Mouse (Mus musculus): ENCODE results near the gene Alkbh1. TPM values are rescaled to one million over a fixed set of nuclear protein-coding genes. Genes with fewer than 3 reads are reported as not detected.
"Not testable (repeated sequence)": the region's sequence is repeated elsewhere in the genome, so short reads cannot be mapped to it uniquely, and the experiment has no call there.

Gene Alkbh1
- 63.7 and 75.6 TPM in 2 replicates for polyA plus RNA-seq (2014; fragmentation: Nextera tagmentation; extraction: Ambion mirVana)

GRCm38 (mm10) chr12:87443700-87444122 lies at the start of gene Alkbh1, which contains the start of gene Slirp:
Gene Alkbh1 (minus strand): TSS chr12:87444017.
Gene Slirp (plus strand): TSS chr12:87443896.
- peaks cover 15% of the 10 kb centered on the region for H3K4me1 ChIP-seq (ENCODE audit: control insufficient read depth, insufficient read depth, low read length)
- H3K9ac ChIP-seq (ENCODE audit: low read depth, low read length) = peak within 1 kb of the TSS; percentile 97
- H3K27me3 ChIP-seq (ENCODE audit: control insufficient read depth, insufficient read depth, low read length) = no peaks in the 10 kb centered on the region
- H3K4me3 ChIP-seq (ENCODE audit: low read length) = peak within 1 kb of the TSS; percentile 100
- H3K36me3 ChIP-seq (ENCODE audit: control insufficient read depth, insufficient read depth, low read length) = peaks cover 56% of the 10 kb centered on the region
- H3K9me3 ChIP-seq (ENCODE audit: control insufficient read depth, low read length) = no peaks in the 10 kb centered on the region
- H3K4me2 ChIP-seq (replicated peaks; ENCODE audit: low read depth, low read length) = peak within 1 kb of the TSS; percentile 73
- whole genome bisulfite sequencing = under 1% methylated on average over 28 of the region's 28 CpGs
- peak; percentile 94 for ATAC-seq (ENCODE audit: low FRiP score, low TSS enrichment)
- H3K27ac ChIP-seq (ENCODE audit: low read depth, low read length) = peak within 1 kb of the TSS; percentile 89

GRCm38 (mm10) chr12:87488683-87489082 lies 44.9 kb upstream of the Alkbh1 start:
- 73% methylated on average over 2 of the region's 2 CpGs for WGBS
- H3K4me3 ChIP-seq (ENCODE audit: low read length); H3K4me2 ChIP-seq (replicated peaks; ENCODE audit: low read depth, low read length); ATAC-seq (ENCODE audit: low FRiP score, low TSS enrichment); H3K4me1 ChIP-seq (ENCODE audit: control insufficient read depth, insufficient read depth, low read length); H3K9ac ChIP-seq (ENCODE audit: low read depth, low read length); H3K27me3 ChIP-seq (ENCODE audit: control insufficient read depth, insufficient read depth, low read length); H3K36me3 ChIP-seq (ENCODE audit: control insufficient read depth, insufficient read depth, low read length); H3K9me3 ChIP-seq (ENCODE audit: control insufficient read depth, low read length); H3K27ac ChIP-seq (ENCODE audit: low read depth, low read length): not testable (repeated sequence)

- not testable (repeated sequence) for ATAC-seq (ENCODE audit: low FRiP score, low TSS enrichment); H3K27ac ChIP-seq (ENCODE audit: low read depth, low read length); H3K36me3 ChIP-seq (ENCODE audit: control insufficient read depth, insufficient read depth, low read length); H3K27me3 ChIP-seq (ENCODE audit: control insufficient read depth, insufficient read depth, low read length); H3K4me3 ChIP-seq (ENCODE audit: low read length); H3K9ac ChIP-seq (ENCODE audit: low read depth, low read length); H3K4me2 ChIP-seq (replicated peaks; ENCODE audit: low read depth, low read length); H3K9me3 ChIP-seq (ENCODE audit: control insufficient read depth, low read length); H3K4me1 ChIP-seq (ENCODE audit: control insufficient read depth, insufficient read depth, low read length)
- 83% methylated on average over 5 of the region's 5 CpGs for WGBS
Observed at GRCm38 (mm10) chr12:87482482-87482881, 38.7 kb upstream of the Alkbh1 start.

DNA sequence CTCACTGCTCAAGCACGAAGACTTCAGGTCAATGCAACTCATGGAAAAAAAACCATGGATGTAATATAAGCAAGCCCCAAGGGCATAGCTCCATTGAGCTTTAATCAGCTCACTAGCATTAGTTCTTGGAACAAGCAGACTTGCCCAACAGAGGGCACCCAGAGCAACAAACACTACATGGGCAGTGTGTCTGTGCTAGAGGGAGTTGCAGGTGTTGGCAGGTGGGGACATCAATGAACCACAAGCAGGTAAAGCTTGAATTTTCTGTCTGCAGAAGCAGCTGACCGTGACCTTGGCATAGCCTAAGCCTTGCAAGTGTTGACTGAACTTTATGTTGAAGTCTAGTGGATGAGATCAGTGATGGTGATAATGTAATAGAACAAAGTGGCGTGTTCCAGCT lies 30.9 kb upstream of the Alkbh1 start:
- Histone ChIP-seq H3K9ac (ENCODE audit: low read depth, low read length) (no peak overlapping the region), H3K27me3 (ENCODE audit: control insufficient read depth, insufficient read depth, low read length) (no peaks in the 10 kb centered on the region), H3K4me3 (ENCODE audit: low read length) (no peak overlapping the region), H3K9me3 (ENCODE audit: control insufficient read depth, low read length) (no peaks in the 10 kb centered on the region), H3K27ac (ENCODE audit: low read depth, low read length) (no peak overlapping the region), H3K4me2 (replicated peaks; ENCODE audit: low read depth, low read length) (no peak overlapping the region), H3K36me3 (ENCODE audit: control insufficient read depth, insufficient read depth, low read length) (no peaks in the 10 kb centered on the region), H3K4me1 (ENCODE audit: control insufficient read depth, insufficient read depth, low read length) (peaks cover 9% of the 10 kb centered on the region; the same call in 1 of the 2 replicates)
- no peak for ATAC-seq (ENCODE audit: low FRiP score, low TSS enrichment)
- WGBS = 75% methylated on average over 3 of the region's 3 CpGs

- Histone ChIP-seq H3K36me3 (ENCODE audit: control insufficient read depth, insufficient read depth, low read length) (peaks cover 14% of the 10 kb centered on the region), H3K4me3 (ENCODE audit: low read length) (peak within 1 kb of the TSS; percentile 88), H3K9ac (ENCODE audit: low read depth, low read length) (peak within 1 kb of the TSS; percentile 92), H3K9me3 (ENCODE audit: control insufficient read depth, low read length) (no peaks in the 10 kb centered on the region), H3K4me2 (replicated peaks; ENCODE audit: low read depth, low read length) (peak within 1 kb of the TSS; percentile 65), H3K4me1 (ENCODE audit: control insufficient read depth, insufficient read depth, low read length) (peaks cover 9% of the 10 kb centered on the region; the same call in 1 of the 2 replicates), H3K27ac (ENCODE audit: low read depth, low read length) (peak within 1 kb of the TSS; percentile 82), H3K27me3 (ENCODE audit: control insufficient read depth, insufficient read depth, low read length) (no peaks in the 10 kb centered on the region)
- ATAC-seq (ENCODE audit: low FRiP score, low TSS enrichment) = peak; percentile 97
- 3% methylated on average over 45 of the region's 45 CpGs for WGBS
Observed at GRCm38 (mm10) chr12:87471964-87472786, 28.4 kb upstream of the Alkbh1 start, which contains the start of gene Snw1. Gene Snw1 (minus strand): TSS chr12:87472274.

DNA sequence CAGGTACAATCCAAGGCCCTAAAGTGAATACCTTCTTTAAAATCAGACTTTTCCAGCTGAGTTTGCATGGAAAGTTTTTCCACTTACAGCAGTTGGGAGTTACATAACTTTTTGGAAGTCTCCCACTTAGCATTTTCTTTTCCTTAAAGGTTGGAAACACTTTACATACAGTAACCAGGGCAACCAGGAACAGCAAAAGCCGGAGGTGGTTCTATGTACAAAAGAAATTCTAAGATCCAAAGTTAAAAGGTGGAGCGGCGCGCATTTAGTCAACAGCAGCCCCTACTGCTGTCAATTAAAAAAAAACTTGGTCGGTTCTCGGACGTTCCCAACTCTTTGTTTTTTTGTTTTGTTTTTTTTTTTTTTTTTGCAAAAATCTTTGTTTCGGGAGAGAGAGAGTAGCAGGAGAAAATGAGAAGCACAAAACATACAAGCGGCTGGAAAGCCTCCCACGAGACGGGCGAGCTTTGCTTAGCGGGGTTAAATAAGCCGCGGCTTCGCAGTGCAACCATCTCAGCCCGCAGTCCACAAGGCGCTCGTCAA lies 27.7 kb upstream of the Alkbh1 start:
- Histone ChIP-seq H3K9ac (ENCODE audit: low read depth, low read length) (peak overlapping the region; percentile 92), H3K4me3 (ENCODE audit: low read length) (peak overlapping the region; percentile 88), H3K9me3 (ENCODE audit: control insufficient read depth, low read length) (no peaks in the 10 kb centered on the region), H3K27ac (ENCODE audit: low read depth, low read length) (peak overlapping the region; percentile 82; the same call in 1 of the 2 replicates), H3K4me1 (ENCODE audit: control insufficient read depth, insufficient read depth, low read length) (peaks cover 9% of the 10 kb centered on the region; the same call in 1 of the 2 replicates), H3K4me2 (replicated peaks; ENCODE audit: low read depth, low read length) (peak overlapping the region; percentile 65), H3K36me3 (ENCODE audit: control insufficient read depth, insufficient read depth, low read length) (peaks cover 21% of the 10 kb centered on the region), H3K27me3 (ENCODE audit: control insufficient read depth, insufficient read depth, low read length) (no peaks in the 10 kb centered on the region)
- under 1% methylated on average over 19 of the region's 19 CpGs for WGBS
- no peak for ATAC-seq (ENCODE audit: low FRiP score, low TSS enrichment)

DNA sequence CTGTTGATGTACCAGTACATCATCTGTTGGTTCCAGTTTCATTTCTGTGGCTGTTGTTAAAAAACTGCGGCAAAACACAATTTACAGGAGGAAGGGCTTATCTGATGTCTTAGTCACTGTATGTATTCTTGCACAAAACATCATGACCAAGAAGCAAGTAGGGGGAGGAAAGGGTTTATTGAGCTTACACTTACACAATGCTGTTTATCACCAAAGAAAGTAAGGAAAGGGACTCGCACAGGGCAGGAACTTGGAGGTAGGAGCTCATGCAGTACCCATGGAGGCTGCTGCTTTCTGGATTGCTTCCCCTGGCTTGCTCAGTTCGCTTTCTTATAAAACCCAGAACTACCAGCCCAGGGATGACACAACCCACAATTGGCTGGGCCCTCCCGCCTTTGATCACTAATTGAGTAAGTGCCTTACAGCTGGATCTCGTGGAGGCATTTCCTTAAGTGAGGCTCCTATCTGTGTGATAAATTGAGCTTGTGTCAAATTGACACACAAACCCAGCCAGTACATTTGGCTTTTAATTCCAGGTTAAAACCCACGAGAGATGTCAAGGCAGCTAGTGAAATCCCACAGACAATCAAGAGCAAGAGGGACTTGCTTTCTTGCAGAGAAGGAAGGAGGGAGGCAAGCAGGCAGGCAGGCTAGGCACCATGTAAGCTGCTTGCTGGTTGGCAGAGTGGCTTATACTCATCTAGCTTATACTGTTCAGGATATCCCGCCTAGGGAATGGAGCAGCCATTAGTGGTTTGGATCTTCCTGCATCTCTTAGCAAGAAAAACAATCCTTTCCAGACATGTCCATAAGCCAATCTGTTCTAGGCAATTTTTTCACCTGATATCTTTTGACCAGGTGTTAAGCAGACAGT lies 26.7 kb upstream of the Alkbh1 start:
- no peaks in the 10 kb centered on the region for H3K27me3 ChIP-seq (ENCODE audit: control insufficient read depth, insufficient read depth, low read length)
- H3K4me3 ChIP-seq (ENCODE audit: low read length) = peak overlapping the region; percentile 88
- no peak overlapping the region for H3K27ac ChIP-seq (ENCODE audit: low read depth, low read length)
- no peaks in the 10 kb centered on the region for H3K9me3 ChIP-seq (ENCODE audit: control insufficient read depth, low read length)
- WGBS = 55% methylated on average over 7 of the region's 7 CpGs
- H3K36me3 ChIP-seq (ENCODE audit: control insufficient read depth, insufficient read depth, low read length) = peaks cover 26% of the 10 kb centered on the region
- peak overlapping the region; percentile 92; the same call in 1 of the 2 replicates for H3K9ac ChIP-seq (ENCODE audit: low read depth, low read length)
- H3K4me2 ChIP-seq (replicated peaks; ENCODE audit: low read depth, low read length) = peak overlapping the region; percentile 65
- peaks cover 9% of the 10 kb centered on the region; the same call in 1 of the 2 replicates for H3K4me1 ChIP-seq (ENCODE audit: control insufficient read depth, insufficient read depth, low read length)
- ATAC-seq (ENCODE audit: low FRiP score, low TSS enrichment) = no peak

GRCm38 (mm10) chr12:87464678-87465297 lies 21.0 kb upstream of the Alkbh1 start:
- Histone ChIP-seq H3K4me1 (ENCODE audit: control insufficient read depth, insufficient read depth, low read length) (no peaks in the 10 kb centered on the region), H3K9me3 (ENCODE audit: control insufficient read depth, low read length) (no peaks in the 10 kb centered on the region), H3K4me3 (ENCODE audit: low read length) (no peak overlapping the region), H3K4me2 (replicated peaks; ENCODE audit: low read depth, low read length) (no peak overlapping the region), H3K9ac (ENCODE audit: low read depth, low read length) (no peak overlapping the region), H3K27ac (ENCODE audit: low read depth, low read length) (no peak overlapping the region), H3K36me3 (ENCODE audit: control insufficient read depth, insufficient read depth, low read length) (peaks cover 78% of the 10 kb centered on the region), H3K27me3 (ENCODE audit: control insufficient read depth, insufficient read depth, low read length) (no peaks in the 10 kb centered on the region)
- 88% methylated on average over 6 of the region's 6 CpGs for WGBS
- ATAC-seq (ENCODE audit: low FRiP score, low TSS enrichment) = no peak

All from kidney, embryonic 14.5 days (tissue).